In genomic region chr9:80179688-80180087, GRCm38 (mm10) we compare ENCODE assay signal across 20 mouse cellular contexts.
"Had no signal": no experiment of that assay in that cellular context is flagged by ENCODE, and none has a peak within 500 bp of the region (broad histone marks: within the 10 kb centered on the region; RNA-seq: fewer than 3 reads in every experiment).

No protein-coding gene starts in this region.

- H3K27me3 ChIP-seq: kidney, embryonic 15.5 days; liver, embryonic 13.5 days; midbrain, embryonic 13.5 days; neural tube, embryonic 13.5 days had no signal

- ATAC-seq: lung, postnatal 0 days; midbrain, embryonic 13.5 days; midbrain, embryonic 16.5 days had no signal

- H3K4me2 ChIP-seq: kidney, embryonic 15.5 days; liver, embryonic 13.5 days; lung, embryonic 14.5 days; midbrain, embryonic 13.5 days; neural tube, embryonic 13.5 days had no signal

- H3K9ac ChIP-seq: kidney, embryonic 15.5 days; liver, embryonic 13.5 days; lung, embryonic 14.5 days; midbrain, embryonic 13.5 days; neural tube, embryonic 13.5 days had no signal

- H3K4me3 ChIP-seq: kidney, embryonic 15.5 days; left cerebral cortex, adult 2 months; liver, embryonic 13.5 days; midbrain, embryonic 13.5 days; myocyte; neural tube, embryonic 13.5 days had no signal

- DNase-seq: kidney, adult 11 months; kidney, adult 8-10 months; kidney, postnatal 14 days; kidney, postnatal 4 days; layer of hippocampus, adult 9-11 months; layer of hippocampus, postnatal 36 days; liver, embryonic 13.5 days; lung, embryonic 14.5 days; retina, postnatal 1 day; right cerebral cortex, postnatal 25 days; spleen, adult 18-20 months; thymus, postnatal 25 days had no signal

- H3K36me3 ChIP-seq: liver, embryonic 13.5 days; midbrain, embryonic 13.5 days; neural tube, embryonic 13.5 days had no signal

- H3K9me3 ChIP-seq: kidney, embryonic 15.5 days; liver, embryonic 13.5 days; midbrain, embryonic 13.5 days; neural tube, embryonic 13.5 days had no signal

- H3K27ac ChIP-seq: kidney, embryonic 15.5 days; left cerebral cortex, adult 2 months; liver, embryonic 13.5 days; macrophage; midbrain, embryonic 13.5 days; neural tube, embryonic 13.5 days had no signal
